Mouse (Mus musculus): ENCODE data around the gene Zfp119b. TPM values are rescaled to one million over a fixed set of nuclear protein-coding genes. Genes with fewer than 3 reads are reported as not detected.
"Not testable (repeated sequence)": the region's sequence is repeated elsewhere in the genome, so short reads cannot be mapped to it uniquely, and the experiment has no call there.

The Zfp119b gene
- total and polyA plus RNA-seq, 2 experiments from 2014 or later, result 2.9 to 5.6 TPM

DNA sequence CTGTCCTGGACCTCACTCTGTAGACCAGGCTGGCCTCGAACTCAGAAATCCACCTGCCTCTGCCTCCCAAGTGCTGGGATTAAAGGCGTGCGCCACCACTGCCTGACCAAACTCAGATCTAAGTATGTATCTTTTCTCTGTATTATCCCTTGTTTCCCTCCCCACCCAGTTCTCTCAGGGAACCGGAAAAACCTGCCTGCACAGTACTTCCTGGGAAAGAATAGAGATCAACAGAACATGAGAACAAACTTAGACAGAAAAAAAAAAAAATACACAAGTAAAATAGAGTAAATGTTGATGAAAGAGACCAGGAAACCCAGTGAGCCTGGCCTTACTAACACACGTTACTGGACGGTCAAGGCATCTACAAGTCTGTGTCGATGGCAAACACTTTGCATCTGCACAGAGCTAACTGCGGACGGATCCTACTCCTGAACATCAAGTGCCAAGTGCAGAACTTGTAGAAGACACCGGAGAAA, 4.9 kb downstream of the Zfp119b start:
- 20% methylated on average over 10 of the region's 10 CpGs for WGBS
- peak overlapping the region; percentile 97 for H3K27ac ChIP-seq (ENCODE audit: low read depth)

DNA sequence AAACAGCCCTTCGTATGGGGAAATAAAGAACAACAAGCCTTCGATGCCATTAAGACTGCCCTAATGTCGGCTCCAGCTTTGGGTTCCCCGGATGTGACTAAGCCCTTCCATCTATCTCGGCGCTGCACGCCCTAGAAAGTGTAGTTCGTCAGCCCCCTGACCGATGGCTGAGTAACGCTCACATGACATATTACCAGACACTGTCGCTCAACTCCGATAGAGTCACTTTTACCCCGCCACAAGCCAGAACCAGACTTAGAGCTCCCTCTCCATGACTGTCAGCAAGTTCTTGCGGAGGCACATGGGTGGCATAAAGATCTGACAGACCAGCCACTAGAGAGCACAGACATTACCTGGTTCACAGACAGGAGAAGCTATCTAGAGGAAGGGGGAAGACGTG, 16.1 kb downstream of the Zfp119b start:
- WGBS, result 87% methylated on average over 15 of the region's 15 CpGs
- ATAC-seq (ENCODE audit: insufficient read depth, low read depth), result no peak
- no peak overlapping the region for H3K27ac ChIP-seq (ENCODE audit: low read depth)

More for the DNA sequence above, 4.9 kb downstream of the Zfp119b start:
- H3K9me3 ChIP-seq (replicated peaks; ENCODE audit: control insufficient read depth, low read length); H3K4me1 ChIP-seq (ENCODE audit: control insufficient read depth, insufficient read depth); ATAC-seq (ENCODE audit: insufficient read depth, low read depth); H3K27me3 ChIP-seq (ENCODE audit: control insufficient read depth, insufficient read depth, low read length); DNase-seq (ENCODE audit: low spot score): not testable (repeated sequence)
- Histone ChIP-seq H3K36me3 (replicated peaks; ENCODE audit: control insufficient read depth, insufficient read depth, low read length) (peaks cover 13% of the 10 kb centered on the region; the same call in 1 of the 2 replicates), H3K4me2 (ENCODE audit: low read depth, low read length) (peak overlapping the region; percentile 72), H3K4me3 (ENCODE audit: low read depth, low read length) (peak overlapping the region; percentile 47), H3K9ac (replicated peaks; ENCODE audit: low read depth, low read length) (peak overlapping the region; percentile 61)
- TF ChIP-seq EP300 (IDR thresholded peaks at IDR 0.05; ENCODE audit: low read depth), result 0 out of 2 replicates have a peak, but pooled peaks have one; percentile 15

DNA sequence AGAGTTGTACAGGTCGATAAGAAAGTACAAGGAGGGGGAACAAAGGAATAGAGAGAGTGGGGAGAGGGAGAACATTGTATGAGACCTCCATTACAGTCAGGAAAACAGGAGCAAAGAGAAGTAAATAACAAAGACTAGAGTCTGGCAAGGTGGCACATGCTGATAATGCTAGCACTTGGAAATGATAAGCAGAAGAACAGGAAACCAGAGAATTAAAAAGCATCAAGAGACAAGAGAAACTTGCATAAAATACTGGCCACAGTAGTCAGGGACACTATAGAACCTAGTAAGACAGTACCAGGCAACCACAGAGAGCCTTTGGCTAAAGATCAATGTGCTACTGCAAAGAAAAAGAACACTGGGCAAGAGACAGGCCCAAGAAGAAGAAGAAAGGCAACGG, 16.7 kb downstream of the Zfp119b start:
- no peak for ATAC-seq (ENCODE audit: insufficient read depth, low read depth)
- no peaks in the 10 kb centered on the region for H3K36me3 ChIP-seq (replicated peaks; ENCODE audit: control insufficient read depth, insufficient read depth, low read length)
- H3K27me3 ChIP-seq (ENCODE audit: control insufficient read depth, insufficient read depth, low read length), result no peaks in the 10 kb centered on the region
- DNase-seq (ENCODE audit: low spot score), result no peak
- 64% methylated on average over 2 of the region's 2 CpGs for WGBS
- 0 out of 2 replicates have a peak, but pooled peaks cover 4% of the 10 kb centered on the region for H3K9me3 ChIP-seq (replicated peaks; ENCODE audit: control insufficient read depth, low read length)
- H3K27ac ChIP-seq (ENCODE audit: low read depth), result no peak overlapping the region
- TF ChIP-seq EP300 (IDR thresholded peaks at IDR 0.05; ENCODE audit: low read depth) (no peak), CTCF (IDR thresholded peaks at IDR 0.05; ENCODE audit: low read depth) (no peak)
- H3K4me2 ChIP-seq (ENCODE audit: low read depth, low read length), result peak overlapping the region; percentile 75
- no peak overlapping the region for H3K9ac ChIP-seq (replicated peaks; ENCODE audit: low read depth, low read length)
- H3K4me3 ChIP-seq (ENCODE audit: low read depth, low read length), result no peak overlapping the region
- H3K4me1 ChIP-seq (ENCODE audit: control insufficient read depth, insufficient read depth), result no peaks in the 10 kb centered on the region

More for the DNA sequence above, 16.1 kb downstream of the Zfp119b start:
- Histone ChIP-seq H3K9ac (replicated peaks; ENCODE audit: low read depth, low read length) (no peak overlapping the region), H3K27me3 (ENCODE audit: control insufficient read depth, insufficient read depth, low read length) (no peaks in the 10 kb centered on the region), H3K4me1 (ENCODE audit: control insufficient read depth, insufficient read depth) (no peaks in the 10 kb centered on the region), H3K4me2 (ENCODE audit: low read depth, low read length) (no peak overlapping the region), H3K4me3 (ENCODE audit: low read depth, low read length) (no peak overlapping the region), H3K36me3 (replicated peaks; ENCODE audit: control insufficient read depth, insufficient read depth, low read length) (no peaks in the 10 kb centered on the region), H3K9me3 (replicated peaks; ENCODE audit: control insufficient read depth, low read length) (0 out of 2 replicates have a peak, but pooled peaks cover 8% of the 10 kb centered on the region)
- no peak for DNase-seq (ENCODE audit: low spot score)
- TF ChIP-seq EP300 (IDR thresholded peaks at IDR 0.05; ENCODE audit: low read depth), result no peak
- TF ChIP-seq CTCF (IDR thresholded peaks at IDR 0.05; ENCODE audit: low read depth), result no peak

DNA sequence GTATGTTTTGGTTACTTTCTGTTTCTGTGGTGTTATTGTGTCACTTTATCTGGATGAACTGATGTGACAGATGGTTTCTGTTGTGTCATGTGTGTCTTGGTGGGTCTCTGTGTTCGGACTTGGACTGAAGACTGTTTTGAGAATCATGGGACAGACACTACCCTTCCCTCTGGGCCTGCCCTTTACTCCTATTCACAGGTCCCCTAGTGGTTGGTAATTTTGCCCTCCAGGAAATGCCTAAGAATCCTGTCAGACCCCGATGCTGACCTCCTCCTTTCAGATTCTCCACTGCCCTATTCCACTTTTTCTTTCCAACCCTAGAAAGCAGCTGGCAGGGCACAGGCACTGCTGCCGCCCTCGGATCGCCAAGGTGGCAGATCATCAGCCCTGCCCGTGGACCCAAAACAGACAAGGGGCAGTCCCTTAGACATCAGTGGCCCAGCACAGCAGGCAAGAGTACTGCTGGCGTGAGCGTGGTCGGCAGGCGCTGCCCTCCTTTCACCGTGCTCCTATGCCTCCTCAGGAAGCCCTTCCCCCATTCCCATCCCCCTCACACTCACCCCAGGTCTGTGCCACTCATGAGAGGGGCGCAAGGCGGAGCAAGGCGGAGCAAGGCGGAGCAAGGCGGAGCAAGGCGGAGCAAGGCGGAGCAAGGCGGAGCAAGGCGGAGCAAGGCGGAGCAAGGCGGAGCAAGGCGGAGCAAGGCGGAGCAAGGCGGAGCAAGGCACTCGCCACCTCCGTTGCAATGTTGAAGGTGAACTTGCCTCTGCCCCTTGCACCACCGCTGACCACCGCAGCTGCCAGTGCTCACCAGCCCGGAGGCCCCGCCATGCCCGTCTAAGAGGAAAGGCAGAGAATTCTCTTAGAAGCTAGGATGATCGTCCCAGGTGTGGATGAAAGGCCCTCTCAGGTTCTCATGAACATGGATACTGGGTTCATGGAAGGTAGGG, 17.5 kb downstream of the Zfp119b start:
- Histone ChIP-seq H3K4me3 (ENCODE audit: low read depth, low read length) (peak overlapping the region; percentile 58), H3K9ac (replicated peaks; ENCODE audit: low read depth, low read length) (peak overlapping the region; percentile 56), H3K4me1 (ENCODE audit: control insufficient read depth, insufficient read depth) (no peaks in the 10 kb centered on the region), H3K9me3 (replicated peaks; ENCODE audit: control insufficient read depth, low read length) (0 out of 2 replicates have a peak, but pooled peaks cover 4% of the 10 kb centered on the region), H3K36me3 (replicated peaks; ENCODE audit: control insufficient read depth, insufficient read depth, low read length) (no peaks in the 10 kb centered on the region), H3K27ac (ENCODE audit: low read depth) (peak overlapping the region; percentile 49), H3K4me2 (ENCODE audit: low read depth, low read length) (peak overlapping the region; percentile 75), H3K27me3 (ENCODE audit: control insufficient read depth, insufficient read depth, low read length) (no peaks in the 10 kb centered on the region)
- peak; percentile 84 for ATAC-seq (ENCODE audit: insufficient read depth, low read depth)
- TF ChIP-seq EP300 (IDR thresholded peaks at IDR 0.05; ENCODE audit: low read depth), result no peak
- 0 out of 2 replicates have a peak, but pooled peaks have one; percentile 4 for TF ChIP-seq CTCF (IDR thresholded peaks at IDR 0.05; ENCODE audit: low read depth)
- DNase-seq (ENCODE audit: low spot score), result peak; percentile 23
- 1% methylated on average over 31 of the region's 33 CpGs for WGBS

DNA sequence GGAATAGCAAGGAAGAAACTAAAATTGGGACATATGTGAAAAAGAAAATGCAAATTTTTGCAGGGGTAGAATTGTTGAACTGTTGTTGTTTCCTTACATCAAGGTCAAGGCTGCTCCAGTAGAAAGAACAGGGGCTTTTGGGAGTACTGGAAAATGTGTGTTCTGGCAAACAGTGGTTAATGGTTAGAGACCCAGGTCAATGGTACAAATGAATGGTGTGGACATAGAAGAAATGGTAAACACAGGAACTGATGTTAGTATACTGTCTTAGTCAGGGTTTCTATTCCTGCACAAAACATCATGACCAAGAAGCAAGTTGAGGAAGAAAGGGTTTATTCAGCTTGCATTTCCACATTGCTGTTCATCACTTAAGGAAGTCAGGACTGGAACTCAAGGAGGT, 42.6 kb downstream of the Zfp119b start:
- Histone ChIP-seq H3K4me1 (ENCODE audit: control insufficient read depth, insufficient read depth) (no peaks in the 10 kb centered on the region), H3K9ac (replicated peaks; ENCODE audit: low read depth, low read length) (no peak overlapping the region), H3K27me3 (ENCODE audit: control insufficient read depth, insufficient read depth, low read length) (no peaks in the 10 kb centered on the region), H3K36me3 (replicated peaks; ENCODE audit: control insufficient read depth, insufficient read depth, low read length) (no peaks in the 10 kb centered on the region), H3K4me3 (ENCODE audit: low read depth, low read length) (no peak overlapping the region), H3K4me2 (ENCODE audit: low read depth, low read length) (no peak overlapping the region), H3K27ac (ENCODE audit: low read depth) (no peak overlapping the region), H3K9me3 (replicated peaks; ENCODE audit: control insufficient read depth, low read length) (no peaks in the 10 kb centered on the region)
- no peak for TF ChIP-seq EP300 (IDR thresholded peaks at IDR 0.05; ENCODE audit: low read depth)
- no peak for TF ChIP-seq CTCF (IDR thresholded peaks at IDR 0.05; ENCODE audit: low read depth)
- ATAC-seq (ENCODE audit: insufficient read depth, low read depth) (no peak), DNase-seq (ENCODE audit: low spot score) (no peak)

All from heart, postnatal 0 days (tissue).